Mouse (Mus musculus): Measurements from ENCODE around the gene Olfr667. TPM values are rescaled to one million over a fixed set of nuclear protein-coding genes. Genes with fewer than 3 reads are reported as not detected.

Gene Olfr667
- not detected for polyA plus RNA-seq (2017; shearing (Covaris generic))

DNA sequence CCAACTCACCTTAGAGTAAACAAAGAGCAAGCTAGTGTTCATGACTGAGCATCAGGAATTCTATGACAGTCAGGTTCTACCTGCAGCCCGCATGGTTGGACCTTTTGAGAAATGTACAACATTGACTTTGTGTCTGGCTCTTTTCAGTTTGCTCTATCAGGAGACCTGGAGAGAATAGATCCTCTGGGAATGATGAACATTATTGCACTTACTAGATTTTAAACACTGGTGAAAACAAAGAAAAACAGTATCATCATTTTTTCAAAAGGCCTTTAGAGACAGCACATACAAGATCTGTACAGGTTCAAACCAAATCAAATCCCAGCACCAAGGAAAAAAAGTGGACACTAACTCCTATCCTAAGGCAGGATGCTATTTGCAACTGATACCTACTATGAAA, at the start of gene Olfr667:
Olfr667 (minus strand) TSS at position 101 of the 400 bp plus-strand sequence.
- no peak for ATAC-seq

DNA sequence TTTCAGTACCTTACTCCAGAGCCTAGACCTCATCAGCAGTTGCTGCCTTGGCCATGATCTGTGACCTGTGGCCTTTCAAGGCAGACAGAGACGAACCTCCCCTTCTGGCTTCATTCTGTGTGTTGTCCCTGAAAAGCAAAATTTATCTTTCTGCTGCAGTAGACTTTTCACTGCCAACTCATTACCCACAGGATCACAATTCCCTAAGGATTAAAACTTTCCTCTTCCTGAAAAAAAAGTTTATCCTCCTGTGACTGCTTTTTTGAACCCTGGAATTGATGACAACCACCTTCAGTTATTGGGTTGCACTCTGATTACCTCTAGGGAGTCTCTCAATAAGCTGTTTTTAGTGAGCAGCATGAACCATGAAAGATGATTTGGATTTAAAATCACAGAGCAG, 41.2 kb upstream of the Olfr667 start, which contains the start of gene Olfr670:
Olfr670 (minus strand) TSS at position 101 of the 400 bp plus-strand sequence.
- ATAC-seq = no peak

DNA sequence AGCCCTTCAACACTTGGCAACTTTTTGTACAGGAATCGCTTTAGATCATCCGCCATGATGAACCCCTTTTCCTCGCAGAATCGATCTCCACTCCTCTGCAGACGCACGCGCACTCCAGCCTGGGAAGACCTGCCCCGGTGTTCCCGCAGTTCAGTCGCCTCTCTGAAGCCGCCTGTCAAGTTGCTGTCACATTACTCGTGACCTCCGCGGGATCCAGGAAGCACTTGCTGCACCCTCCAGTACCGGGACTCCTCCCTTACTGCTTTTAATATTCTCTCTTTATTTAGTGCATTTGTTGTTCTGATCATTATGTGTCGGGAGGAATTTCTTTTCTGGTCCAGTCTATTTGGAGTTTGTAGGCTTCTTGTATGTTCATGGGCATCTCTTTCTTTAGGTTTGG, 29.0 kb upstream of the Olfr667 start:
- ATAC-seq = peak; percentile 67

DNA sequence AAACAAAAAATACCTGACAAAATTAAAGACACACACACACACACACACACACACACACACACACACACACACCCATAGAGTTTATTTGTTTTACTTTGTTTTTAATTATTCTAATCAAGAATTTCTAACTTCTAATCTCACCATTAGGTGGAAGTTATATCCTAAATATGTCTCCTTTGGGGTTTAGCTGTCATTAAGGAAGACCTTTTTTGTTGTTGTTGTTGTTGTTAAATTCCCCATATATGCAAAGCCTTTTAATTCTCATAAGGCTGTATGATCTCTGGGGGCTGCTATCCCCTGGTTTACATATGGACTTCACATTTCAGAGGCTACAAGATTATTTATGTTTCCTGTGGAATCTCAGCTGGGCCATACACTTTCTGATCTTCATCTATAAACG, 12.7 kb upstream of the Olfr667 start, which contains the start of gene Olfr669:
Olfr669 (plus strand) TSS at position 301 of the 400 bp plus-strand sequence.
- no peak for ATAC-seq

DNA sequence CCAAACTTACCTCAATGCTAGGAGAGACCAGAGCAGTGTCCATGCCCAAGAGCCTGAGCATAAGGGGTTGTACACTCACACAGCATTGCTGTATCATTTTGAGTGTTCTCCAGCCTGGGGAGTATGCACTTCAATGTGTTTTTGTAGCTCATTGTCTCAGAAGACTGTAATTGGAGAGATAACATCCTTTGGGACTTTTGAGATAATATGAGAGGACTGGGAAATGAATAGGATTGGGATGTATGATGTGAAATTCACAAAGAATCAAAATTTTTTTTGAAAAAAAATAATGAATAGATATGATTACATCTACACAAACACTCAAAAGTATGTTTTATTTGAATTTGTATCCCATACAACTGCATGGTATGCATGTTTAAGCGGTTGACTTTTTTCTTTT, 6.7 kb upstream of the Olfr667 start, which contains the start of gene Olfr668:
Olfr668 (minus strand) TSS at position 101 of the 400 bp plus-strand sequence.
- ATAC-seq = no peak

DNA sequence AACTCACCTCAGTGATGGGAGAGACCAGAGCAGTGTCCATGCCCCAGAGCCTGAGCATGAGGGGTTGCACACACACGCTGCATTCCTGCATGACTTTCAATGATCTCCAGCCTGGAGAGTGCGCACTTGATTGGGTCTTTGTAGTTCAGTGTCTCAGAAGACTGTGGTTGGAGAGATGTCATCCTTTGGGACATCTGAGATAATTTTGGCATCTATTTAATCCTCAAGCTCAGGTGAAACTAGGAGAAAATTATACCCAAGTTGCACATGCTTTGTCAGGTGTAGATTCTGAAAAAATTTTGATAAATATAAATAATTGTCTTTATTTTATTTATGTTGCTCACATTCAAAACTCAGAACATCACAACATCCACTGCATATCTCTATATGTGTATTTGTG, 25.4 kb downstream of the Olfr667 start, which contains the start of gene Olfr666:
Olfr666 (minus strand) TSS at position 101 of the 400 bp plus-strand sequence.
- no peak for ATAC-seq

DNA sequence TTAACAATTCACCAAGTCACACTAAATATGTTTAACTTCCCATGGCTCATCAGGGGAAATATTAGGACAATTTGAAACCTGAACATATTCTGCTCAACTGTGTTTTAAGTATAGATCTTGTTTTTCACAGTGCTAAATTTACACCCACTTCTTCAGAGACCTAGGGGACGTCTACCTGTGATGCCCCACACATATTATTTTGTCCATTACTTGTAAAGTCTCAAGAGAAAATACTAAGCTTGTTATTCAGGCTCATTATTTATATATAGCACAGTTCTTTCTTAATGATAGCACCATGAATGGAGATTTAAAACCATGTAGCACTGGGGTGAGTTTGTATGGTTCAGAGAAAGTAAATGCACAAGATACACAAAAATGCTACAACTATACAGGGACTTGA, 43.6 kb downstream of the Olfr667 start, which contains the start of gene Olfr665:
Olfr665 (plus strand) TSS at position 301 of the 400 bp plus-strand sequence.
- ATAC-seq = no peak

Other genes starting within 250 kb of the Olfr667 start
- under 1 TPM in 1 of 2 experiments, not detected in 1; 0.12 TPM for gene Olfr661, start 235.0 kb downstream of the Olfr667 start, polyA plus RNA-seq (2017; shearing (Covaris generic))
- not detected for gene Usp17le, start 144.0 kb downstream of the Olfr667 start, polyA plus RNA-seq (2017; shearing (Covaris generic))
- not detected for gene Usp17lb, start 78.9 kb downstream of the Olfr667 start, polyA plus RNA-seq (2017; shearing (Covaris generic))
- not detected for gene Usp17la, start 64.5 kb downstream of the Olfr667 start, polyA plus RNA-seq (2017; shearing (Covaris generic))
- not detected for gene Olfr665, start 43.5 kb downstream of the Olfr667 start, polyA plus RNA-seq (2017; shearing (Covaris generic))
- gene Olfr666, start 25.5 kb downstream of the Olfr667 start, polyA plus RNA-seq (2017; shearing (Covaris generic)) = not detected
- gene Olfr668, start 6.6 kb upstream of the Olfr667 start, polyA plus RNA-seq (2017; shearing (Covaris generic)) = not detected
- not detected for gene Olfr669, start 12.8 kb upstream of the Olfr667 start, polyA plus RNA-seq (2017; shearing (Covaris generic))
- gene Olfr670, start 41.1 kb upstream of the Olfr667 start, polyA plus RNA-seq (2017; shearing (Covaris generic)) = not detected
- not detected for gene Olfr671, start 57.6 kb upstream of the Olfr667 start, polyA plus RNA-seq (2017; shearing (Covaris generic))
- not detected for gene Olfr672, start 80.5 kb upstream of the Olfr667 start, polyA plus RNA-seq (2017; shearing (Covaris generic))
- gene Olfr675, start 107.0 kb upstream of the Olfr667 start, polyA plus RNA-seq (2017; shearing (Covaris generic)) = not detected
- gene Olfr676, start 111.2 kb upstream of the Olfr667 start, polyA plus RNA-seq (2017; shearing (Covaris generic)) = not detected
- gene Olfr677, start 129.9 kb upstream of the Olfr667 start, polyA plus RNA-seq (2017; shearing (Covaris generic)) = not detected
- gene Olfr678, start 143.0 kb upstream of the Olfr667 start, polyA plus RNA-seq (2017; shearing (Covaris generic)) = not detected
- gene Olfr679, start 159.7 kb upstream of the Olfr667 start, polyA plus RNA-seq (2017; shearing (Covaris generic)) = not detected
- gene Olfr680-ps1, start 171.3 kb upstream of the Olfr667 start, polyA plus RNA-seq (2017; shearing (Covaris generic)) = not detected
- gene Olfr681, start 195.4 kb upstream of the Olfr667 start, polyA plus RNA-seq (2017; shearing (Covaris generic)) = not detected
- not detected for gene Olfr683, start 225.5 kb upstream of the Olfr667 start, polyA plus RNA-seq (2017; shearing (Covaris generic))
- not detected for gene Olfr684, start 242.2 kb upstream of the Olfr667 start, polyA plus RNA-seq (2017; shearing (Covaris generic))

Data from CD4-positive, CD25-positive, alpha-beta regulatory T cell, adult 4 months (primary cell).